Mouse (Mus musculus): ENCODE data around the gene Dusp15.

DNA sequence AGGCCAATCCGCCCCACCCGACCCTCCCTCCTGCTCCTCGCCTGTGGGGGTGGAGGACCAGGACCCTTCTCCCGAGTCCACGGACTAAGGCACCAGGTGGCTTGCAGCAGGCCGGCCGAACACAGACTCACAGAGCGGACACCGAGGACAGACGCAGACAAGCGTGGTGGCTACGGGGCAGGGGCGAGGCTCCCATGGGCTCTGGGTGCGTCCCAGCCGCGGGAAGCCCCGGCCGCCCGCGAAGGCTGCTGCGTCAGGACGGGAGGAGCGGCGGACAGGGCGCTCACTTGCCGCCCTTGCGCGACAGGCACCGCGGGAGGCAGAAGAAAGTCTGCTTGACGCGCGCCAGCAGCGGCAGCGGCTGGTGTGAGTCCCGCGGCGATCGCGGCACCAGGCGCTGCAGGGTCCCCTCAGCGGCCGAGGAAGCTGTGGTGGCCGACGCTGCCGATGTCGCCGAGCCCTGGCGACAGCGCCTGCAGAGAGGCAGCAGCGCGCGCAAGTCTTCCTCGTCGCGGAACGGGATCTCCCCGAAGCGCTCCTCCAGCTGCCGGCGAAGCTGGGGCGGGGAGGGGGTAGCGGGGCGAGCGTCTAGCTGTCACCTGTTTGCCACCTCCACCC is 8.5 kb downstream of the Dusp15 start:
- TF ChIP-seq POLR2A (IDR thresholded peaks at IDR 0.05; ENCODE audit: extremely low read depth, insufficient read depth, low read length) (no peak), CTCF (IDR thresholded peaks at IDR 0.05; ENCODE audit: low read depth, low read length) (no peak)
